Mouse (Mus musculus) embryonic facial prominence, embryonic 12.5 days (tissue): Measurements from ENCODE around the gene Pdss2. TPM values are rescaled to one million over a fixed set of nuclear protein-coding genes. Genes with fewer than 3 reads are reported as not detected.
"Not testable (repeated sequence)": the region's sequence is repeated elsewhere in the genome, so short reads cannot be mapped to it uniquely, and the experiment has no call there.

Source experiments
- ATAC-seq: fragments of 200-750 bp; cut with Nextera tagmentation; 2 replicates; pipeline ENCODE4 v1.8.0; 2017; ENCODE audit not compliant: insufficient number of reproducible peaks, insufficient read depth, low FRiP score, low TSS enrichment
- H3K27ac ChIP-seq: fragments of 300-500 bp; sonication (generic); 2 replicates; pipeline ENCODE4 v1.5.1; 2016; ENCODE audit warnings: mild to moderate bottlenecking
- H3K27me3 ChIP-seq: fragments of 300-500 bp; sonication (generic); 2 replicates; pipeline ENCODE4 v1.6.1; 2016; ENCODE audit warnings: mild to moderate bottlenecking, moderate library complexity
- H3K36me3 ChIP-seq: fragments of 300-500 bp; sonication (generic); 2 replicates; pipeline ENCODE4 v1.6.1; 2016; ENCODE audit warnings: mild to moderate bottlenecking
- H3K4me1 ChIP-seq: fragments of 300-500 bp; sonication (generic); 2 replicates; pipeline ENCODE4 v1.6.1; 2016
- H3K4me2 ChIP-seq: fragments of 300-500 bp; sonication (generic); replicated peaks from 2 replicates; pipeline ENCODE4 v1.6.1; 2016; ENCODE audit warnings: mild to moderate bottlenecking, moderate library complexity
- H3K4me3 ChIP-seq: fragments of 300-500 bp; sonication (generic); 2 replicates; pipeline ENCODE4 v1.5.1; 2016; ENCODE audit warnings: mild to moderate bottlenecking
- H3K9ac ChIP-seq: fragments of 300-500 bp; sonication (generic); 2 replicates; pipeline ENCODE4 v1.6.1; 2016; ENCODE audit warnings: mild to moderate bottlenecking, moderate library complexity
- H3K9me3 ChIP-seq: fragments of 300-500 bp; sonication (generic); 2 replicates; pipeline ENCODE4 v1.6.1; 2016; ENCODE audit warnings: mild to moderate bottlenecking, moderate library complexity
- WGBS: fragments of 180-500 bp; shearing (Covaris S2); methylation state at CpG from one replicate; pipeline ENCODE4 v1.1.7; 2016; 5-methylcytosine and 5-hydroxymethylcytosine counted together
- polyA plus RNA-seq: library from polyadenylated mRNA; unstranded; fragments of >200 nt; fragmentation: Nextera tagmentation; extraction: Ambion mirVana; gene quantifications from 2 replicates; pipeline ENCODE4 v1.2.1, GENCODE M21; 2016

Gene Pdss2
- polyA plus RNA-seq, 1 experiment from 2014 or later = 15.4 TPM

- no peaks in the 10 kb centered on the region for H3K27me3 ChIP-seq
- no peak overlapping the region for H3K4me3 ChIP-seq
- no peak overlapping the region for H3K9ac ChIP-seq
- WGBS = 53% methylated on average over 17 of the region's 17 CpGs
- H3K4me2 ChIP-seq = no peak overlapping the region
- peaks cover 7% of the 10 kb centered on the region; the same call in 1 of the 2 replicates for H3K4me1 ChIP-seq
- no peak for ATAC-seq
- H3K36me3 ChIP-seq = no peaks in the 10 kb centered on the region
- H3K27ac ChIP-seq = no peak overlapping the region
- H3K9me3 ChIP-seq = no peaks in the 10 kb centered on the region
Measured at GRCm38 (mm10) chr10:43245461-43246200, 24.3 kb downstream of the Pdss2 start.

GRCm38 (mm10) chr10:43247994-43248393 lies 26.7 kb downstream of the Pdss2 start:
- Histone ChIP-seq H3K27me3 (no peaks in the 10 kb centered on the region), H3K27ac (no peak overlapping the region), H3K4me1 (peaks cover 12% of the 10 kb centered on the region; the same call in 1 of the 2 replicates), H3K9ac (no peak overlapping the region), H3K9me3 (no peaks in the 10 kb centered on the region), H3K36me3 (no peaks in the 10 kb centered on the region), H3K4me2 (no peak overlapping the region), H3K4me3 (no peak overlapping the region)
- WGBS = 45% methylated on average over 5 of the region's 5 CpGs
- ATAC-seq = no peak

- WGBS = 58% methylated on average over 4 of the region's 4 CpGs
Measured at GRCm38 (mm10) chr10:43252324-43252723, 31.0 kb downstream of the Pdss2 start.

GRCm38 (mm10) chr10:43256965-43257364 lies 35.7 kb downstream of the Pdss2 start:
- not testable (repeated sequence) for H3K27me3 ChIP-seq, H3K9ac ChIP-seq, H3K27ac ChIP-seq, H3K4me2 ChIP-seq, H3K36me3 ChIP-seq, H3K4me3 ChIP-seq, H3K4me1 ChIP-seq, ATAC-seq, H3K9me3 ChIP-seq
- WGBS = no CpG with 5 or more reads among the region's 1 CpGs

More at GRCm38 (mm10) chr10:43252324-43252723, 31.0 kb downstream of the Pdss2 start:
- peaks cover 6% of the 10 kb centered on the region; the same call in 1 of the 2 replicates for H3K4me1 ChIP-seq
- no peak overlapping the region for H3K27ac ChIP-seq
- no peaks in the 10 kb centered on the region for H3K9me3 ChIP-seq
- ATAC-seq = no peak
- no peak overlapping the region for H3K4me2 ChIP-seq
- H3K4me3 ChIP-seq = no peak overlapping the region
- H3K36me3 ChIP-seq = no peaks in the 10 kb centered on the region
- no peaks in the 10 kb centered on the region for H3K27me3 ChIP-seq
- no peak overlapping the region for H3K9ac ChIP-seq

- H3K9ac ChIP-seq, H3K4me1 ChIP-seq, H3K27me3 ChIP-seq, H3K9me3 ChIP-seq, H3K36me3 ChIP-seq, H3K27ac ChIP-seq, ATAC-seq, H3K4me2 ChIP-seq, H3K4me3 ChIP-seq: not testable (repeated sequence)
- WGBS = 90% methylated on average over 8 of the region's 8 CpGs
Measured at GRCm38 (mm10) chr10:43257500-43257899, 36.2 kb downstream of the Pdss2 start.

GRCm38 (mm10) chr10:43271318-43271717 lies 50.0 kb downstream of the Pdss2 start:
- H3K4me3 ChIP-seq = no peak overlapping the region
- H3K27me3 ChIP-seq = no peaks in the 10 kb centered on the region
- H3K9me3 ChIP-seq = no peaks in the 10 kb centered on the region
- no peak for ATAC-seq
- H3K9ac ChIP-seq = no peak overlapping the region
- H3K27ac ChIP-seq = no peak overlapping the region
- no peaks in the 10 kb centered on the region for H3K4me1 ChIP-seq
- no peak overlapping the region for H3K4me2 ChIP-seq
- H3K36me3 ChIP-seq = no peaks in the 10 kb centered on the region
- 82% methylated on average over 2 of the region's 2 CpGs for WGBS

GRCm38 (mm10) chr10:43272381-43272780 lies 51.1 kb downstream of the Pdss2 start:
- H3K4me1 ChIP-seq = 0 out of 2 replicates have a peak, but pooled peaks cover 5% of the 10 kb centered on the region
- no peak overlapping the region for H3K4me2 ChIP-seq
- WGBS = 55% methylated on average over 4 of the region's 4 CpGs
- no peak for ATAC-seq
- H3K9me3 ChIP-seq = no peaks in the 10 kb centered on the region
- H3K36me3 ChIP-seq = no peaks in the 10 kb centered on the region
- H3K9ac ChIP-seq = no peak overlapping the region
- H3K27me3 ChIP-seq = no peaks in the 10 kb centered on the region
- no peak overlapping the region for H3K4me3 ChIP-seq
- H3K27ac ChIP-seq = no peak overlapping the region

GRCm38 (mm10) chr10:43273057-43273456 lies 51.8 kb downstream of the Pdss2 start:
- H3K4me1 ChIP-seq = 0 out of 2 replicates have a peak, but pooled peaks cover 10% of the 10 kb centered on the region
- 46% methylated on average over 3 of the region's 3 CpGs for WGBS
- no peak overlapping the region for H3K27ac ChIP-seq
- ATAC-seq = no peak
- H3K9me3 ChIP-seq = no peaks in the 10 kb centered on the region
- H3K9ac ChIP-seq = no peak overlapping the region
- no peaks in the 10 kb centered on the region for H3K36me3 ChIP-seq
- H3K4me3 ChIP-seq = no peak overlapping the region
- no peaks in the 10 kb centered on the region for H3K27me3 ChIP-seq
- H3K4me2 ChIP-seq = no peak overlapping the region

GRCm38 (mm10) chr10:43275446-43275845 lies 54.2 kb downstream of the Pdss2 start:
- H3K4me1 ChIP-seq = 0 out of 2 replicates have a peak, but pooled peaks cover 11% of the 10 kb centered on the region
- H3K36me3 ChIP-seq = no peaks in the 10 kb centered on the region
- no peak overlapping the region for H3K27ac ChIP-seq
- no peak overlapping the region for H3K4me3 ChIP-seq
- WGBS = 87% methylated on average over 5 of the region's 5 CpGs
- H3K27me3 ChIP-seq = no peaks in the 10 kb centered on the region
- no peak overlapping the region for H3K4me2 ChIP-seq
- no peak overlapping the region for H3K9ac ChIP-seq
- H3K9me3 ChIP-seq = no peaks in the 10 kb centered on the region
- no peak for ATAC-seq

- ATAC-seq = no peak
- WGBS = 67% methylated on average over 1 of the region's 1 CpGs
Measured at GRCm38 (mm10) chr10:43276116-43276659, 54.9 kb downstream of the Pdss2 start.

GRCm38 (mm10) chr10:43277266-43278145 lies 56.2 kb downstream of the Pdss2 start:
- H3K27me3 ChIP-seq = no peaks in the 10 kb centered on the region
- no peak for ATAC-seq
- no peak overlapping the region for H3K4me3 ChIP-seq
- WGBS = 48% methylated on average over 8 of the region's 8 CpGs
- H3K9me3 ChIP-seq = no peaks in the 10 kb centered on the region
- no peak overlapping the region for H3K9ac ChIP-seq
- H3K4me1 ChIP-seq = 0 out of 2 replicates have a peak, but pooled peaks cover 11% of the 10 kb centered on the region
- H3K36me3 ChIP-seq = no peaks in the 10 kb centered on the region
- no peak overlapping the region for H3K27ac ChIP-seq
- no peak overlapping the region for H3K4me2 ChIP-seq

More at GRCm38 (mm10) chr10:43276116-43276659, 54.9 kb downstream of the Pdss2 start:
- no peaks in the 10 kb centered on the region for H3K27me3 ChIP-seq
- no peak overlapping the region for H3K4me3 ChIP-seq
- no peak overlapping the region for H3K27ac ChIP-seq
- H3K9ac ChIP-seq = no peak overlapping the region
- 0 out of 2 replicates have a peak, but pooled peaks cover 11% of the 10 kb centered on the region for H3K4me1 ChIP-seq
- H3K36me3 ChIP-seq = no peaks in the 10 kb centered on the region
- no peaks in the 10 kb centered on the region for H3K9me3 ChIP-seq
- H3K4me2 ChIP-seq = no peak overlapping the region
